Mouse (Mus musculus) heart, adult 9 months (tissue): ENCODE data around the gene Sppl2a.
"Not testable (repeated sequence)": the region's sequence is repeated elsewhere in the genome, so short reads cannot be mapped to it uniquely, and the experiment has no call there.

ENCODE experiments used
- DNase-seq, 2 experiments: peaks; one replicate each; pipeline ENCODE4 v3.0.0; 2022; ENCODE audit warnings: low spot score in 2 of 2

Sppl2a gene

DNA sequence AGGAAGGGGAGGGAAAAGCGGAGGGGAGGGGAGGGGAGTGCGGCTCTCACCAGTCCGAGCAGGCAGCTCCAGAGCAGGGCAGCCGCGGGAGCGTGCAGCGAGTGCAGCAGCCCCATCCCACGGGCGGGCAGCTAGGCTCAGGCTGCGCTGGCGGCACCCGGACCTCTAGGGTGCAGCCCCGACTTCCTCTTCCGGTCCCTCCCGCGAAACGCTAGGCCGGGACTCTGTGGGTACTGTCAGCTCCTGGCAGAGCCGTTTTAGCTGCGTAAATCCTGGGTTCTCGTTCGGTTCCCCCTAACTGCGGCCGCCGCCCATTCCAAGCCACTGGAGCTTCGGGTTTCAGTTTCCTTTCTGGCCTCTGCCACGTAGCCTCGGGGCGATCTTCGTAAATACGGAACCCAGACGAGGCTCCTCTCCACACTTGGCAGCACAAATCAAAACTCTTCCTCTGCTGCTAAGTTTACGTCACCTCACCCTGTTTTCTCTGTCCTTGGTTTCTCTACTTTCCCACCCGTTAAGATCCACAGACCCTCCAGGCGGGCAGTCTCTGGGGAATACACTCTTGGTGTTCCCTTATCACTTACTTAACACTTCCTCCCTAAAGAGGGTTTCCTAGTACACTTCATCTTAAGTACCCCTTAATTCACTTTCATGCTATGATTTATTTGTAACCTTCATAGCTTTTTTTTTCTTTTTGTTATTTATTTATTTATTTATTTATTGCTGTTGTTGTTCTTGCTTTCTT lies at the start of gene Sppl2a:
Sppl2a (minus strand) TSS at position 339 of the 745 bp plus-strand sequence.
- peak; percentile 91 to 94 for DNase-seq

- no peak for DNase-seq
Observed at GRCm38 (mm10) chr2:126977428-126977827, 44.4 kb upstream of the Sppl2a start.

DNA sequence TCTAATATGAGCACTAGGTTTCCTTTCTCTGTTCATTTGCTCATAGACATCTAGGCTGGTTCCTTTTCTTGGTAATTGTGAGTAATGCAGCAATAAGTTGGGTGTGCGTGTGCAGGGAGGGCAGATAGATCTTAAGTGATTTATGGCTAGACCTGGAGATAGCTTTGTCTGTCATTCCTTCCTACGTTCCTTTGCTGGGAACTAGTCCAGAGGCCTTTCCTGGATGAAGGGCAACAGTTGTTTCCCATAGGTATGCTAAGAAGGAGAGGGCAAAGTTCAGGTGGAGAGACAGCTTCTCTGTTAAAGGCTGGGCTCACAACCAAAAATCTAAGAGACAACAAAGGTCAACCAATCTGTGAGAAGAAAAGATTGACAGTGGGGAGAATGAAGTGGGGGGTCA lies 28.7 kb upstream of the Sppl2a start:
- no peak for DNase-seq

DNA sequence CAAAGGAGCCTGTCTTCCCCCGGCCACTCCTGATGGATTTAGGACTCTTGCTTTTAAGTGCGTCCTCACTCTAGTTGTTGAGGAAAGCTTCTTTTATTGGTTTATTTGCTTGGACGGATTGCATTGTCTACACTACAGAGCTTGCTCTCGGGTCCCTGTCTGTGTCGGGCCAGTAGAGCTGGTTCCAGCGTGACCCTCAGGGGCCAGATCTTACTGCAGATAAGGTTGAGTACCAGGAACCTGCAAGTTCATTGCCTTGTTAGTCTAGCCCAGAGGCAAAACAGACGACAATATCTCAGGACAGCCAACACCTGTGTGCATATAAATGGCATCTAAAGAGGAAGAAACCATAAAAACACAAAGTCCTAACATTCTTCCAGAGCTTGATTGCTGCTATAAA lies 22.6 kb upstream of the Sppl2a start:
- DNase-seq = no peak

GRCm38 (mm10) chr2:126951085-126951484 lies 18.1 kb upstream of the Sppl2a start:
- DNase-seq = peak; percentile 46 to 65

DNA sequence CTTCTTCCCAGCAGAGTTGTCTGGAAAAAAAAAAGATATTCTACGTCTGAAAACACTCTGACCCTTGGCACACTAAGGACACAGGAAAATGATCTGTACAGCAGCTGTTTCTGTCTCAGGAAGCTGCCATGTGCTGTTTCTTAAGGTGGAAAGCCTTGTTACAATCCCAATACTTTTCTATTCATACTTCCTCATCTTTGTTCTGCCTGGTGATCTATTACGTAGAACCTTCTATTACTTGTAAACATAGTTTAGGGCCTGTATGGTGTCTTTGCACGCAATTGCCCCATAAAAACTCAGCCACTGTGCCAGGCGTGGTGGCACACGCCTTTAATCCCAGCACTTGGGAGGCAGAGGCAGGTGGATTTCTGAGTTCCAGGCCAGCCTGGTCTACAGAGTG lies 17.4 kb upstream of the Sppl2a start:
- peak in 1 of 2 experiments; percentile 7 for DNase-seq

- DNase-seq = peak; percentile 9 to 19
Observed at GRCm38 (mm10) chr2:126949856-126950255, 16.8 kb upstream of the Sppl2a start.

GRCm38 (mm10) chr2:126949297-126949696 lies 16.3 kb upstream of the Sppl2a start:
- not testable (repeated sequence) for DNase-seq

DNA sequence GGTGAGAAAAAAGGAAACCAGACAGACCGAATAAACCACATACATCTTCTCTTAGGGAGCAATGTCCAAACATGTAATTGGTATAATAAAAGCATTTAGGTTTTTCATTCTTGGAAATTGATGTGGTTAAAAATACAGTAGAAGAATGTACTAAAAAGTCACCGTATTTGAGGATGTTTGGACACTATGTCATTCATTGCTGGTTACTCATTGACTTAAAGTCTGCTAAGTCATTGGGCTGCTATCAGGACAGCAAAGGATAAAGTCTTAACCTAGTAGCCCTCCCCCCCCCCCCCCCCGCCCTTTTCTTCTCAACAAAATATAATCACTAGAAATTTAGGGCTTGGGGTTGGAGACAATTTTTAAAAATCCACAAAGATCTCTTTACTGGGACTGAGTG lies 15.2 kb upstream of the Sppl2a start:
- DNase-seq = no peak

DNA sequence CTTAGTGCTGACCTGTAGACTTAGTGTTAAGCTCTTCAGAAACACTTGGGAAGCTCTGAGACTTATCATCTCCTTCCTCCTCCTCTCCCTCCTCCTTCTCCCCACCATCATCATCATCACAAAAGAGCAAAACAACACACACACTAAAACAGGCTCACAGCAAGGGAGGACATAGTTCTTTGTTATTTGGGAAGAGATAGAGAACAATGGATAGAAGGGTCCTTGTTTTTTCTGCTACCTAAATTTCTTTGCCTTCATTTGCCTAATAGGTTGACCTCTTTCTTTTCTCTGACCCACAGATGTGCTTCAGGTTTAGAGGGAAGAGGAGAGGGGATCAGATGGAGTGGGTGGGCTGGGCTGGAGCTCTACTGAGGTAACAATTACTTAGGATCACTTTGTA lies 14.6 kb upstream of the Sppl2a start:
- no peak for DNase-seq

DNA sequence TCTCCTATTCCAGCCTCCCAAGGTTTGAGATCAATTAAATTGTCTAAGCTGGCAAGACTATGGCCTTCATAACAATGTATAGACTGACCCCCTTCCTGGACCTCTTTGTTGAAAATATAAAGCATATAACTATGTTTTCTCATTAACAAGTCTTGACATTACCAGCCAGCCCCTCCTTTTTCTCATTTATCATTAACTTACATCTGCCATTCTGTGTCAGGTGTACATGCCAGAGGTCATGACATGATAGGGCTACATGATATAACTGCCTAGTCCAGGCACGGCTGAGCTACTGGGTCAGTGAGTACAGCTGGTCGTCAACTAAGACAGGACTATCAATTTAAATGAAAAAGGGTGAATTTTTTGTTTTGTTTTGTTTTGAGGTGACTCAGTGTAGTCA lies 10.2 kb upstream of the Sppl2a start:
- DNase-seq = no peak

DNA sequence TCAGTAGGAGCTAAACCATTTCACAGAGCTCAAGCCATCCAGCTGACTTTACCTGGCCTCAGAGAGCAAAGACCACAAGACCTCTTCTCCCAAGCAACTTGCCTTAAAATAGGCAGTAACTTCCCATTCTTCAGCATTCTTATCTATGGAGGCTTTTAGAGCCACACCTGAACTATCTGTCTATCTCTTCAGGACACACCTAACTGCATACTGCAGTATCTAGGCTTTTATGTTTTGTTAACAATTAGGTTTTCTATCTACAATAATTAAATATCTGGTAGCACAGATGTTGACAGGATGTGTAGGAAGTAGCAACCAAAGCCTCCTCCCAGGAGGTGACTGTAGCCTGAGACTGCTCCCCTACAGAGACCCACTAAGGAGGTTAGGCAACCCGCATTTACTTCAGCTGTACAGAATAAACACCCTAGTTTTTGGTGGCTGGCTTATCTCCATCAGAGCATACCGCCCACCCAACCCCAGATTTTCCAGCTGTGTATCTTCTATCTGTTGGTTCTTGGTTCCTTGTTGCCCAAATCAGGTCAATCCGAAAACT lies 7.4 kb upstream of the Sppl2a start:
- DNase-seq = no peak

DNA sequence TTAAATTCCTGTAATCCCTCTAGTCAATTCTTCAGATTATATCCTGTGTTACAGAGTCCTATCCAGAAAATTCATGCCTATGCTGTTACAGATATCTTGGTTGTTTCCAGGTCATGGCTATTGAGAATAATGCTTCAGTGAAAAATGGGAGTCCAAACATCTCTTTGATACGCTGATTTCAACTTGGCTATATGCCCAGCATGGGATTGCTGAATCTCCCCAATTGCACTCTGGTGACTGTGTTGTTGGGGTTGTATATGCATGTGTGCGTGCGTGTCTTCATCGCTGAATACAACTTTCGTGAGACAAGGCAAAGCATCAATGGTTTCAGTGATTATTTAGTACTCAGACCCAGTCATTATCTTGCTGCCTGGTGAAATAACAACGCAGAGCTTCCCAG lies 5.0 kb upstream of the Sppl2a start:
- no peak for DNase-seq

GRCm38 (mm10) chr2:126933921-126934320 lies 886 bp upstream of the Sppl2a start:
- peak; percentile 13 to 30 for DNase-seq

- DNase-seq = no peak
Observed at GRCm38 (mm10) chr2:126932261-126932896, 656 bp downstream of the Sppl2a start.

GRCm38 (mm10) chr2:126931784-126932183 lies 1.3 kb downstream of the Sppl2a start:
- DNase-seq = no peak

DNA sequence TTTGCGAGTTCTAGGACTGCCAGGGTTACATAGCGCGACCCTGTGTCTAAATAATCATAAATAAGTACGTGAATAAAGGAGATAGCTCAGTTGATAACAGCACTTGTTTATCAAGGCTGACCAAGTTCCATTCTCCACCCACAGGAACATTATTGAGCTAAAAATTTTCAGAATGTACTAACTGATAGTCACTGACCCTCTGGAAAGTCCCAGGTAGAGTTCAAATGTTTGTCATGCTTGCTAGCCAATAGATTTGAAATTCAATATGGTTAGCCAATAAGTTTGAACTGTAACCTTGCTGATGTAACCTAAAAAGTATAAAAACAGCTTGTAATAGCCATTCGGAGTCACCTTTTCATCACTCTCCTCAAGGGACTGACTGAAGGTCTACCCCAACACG lies 4.4 kb downstream of the Sppl2a start:
- no peak for DNase-seq

- no peak for DNase-seq
Observed at GRCm38 (mm10) chr2:126920358-126921060, 12.5 kb downstream of the Sppl2a start.

GRCm38 (mm10) chr2:126916236-126916635 lies 16.8 kb downstream of the Sppl2a start:
- DNase-seq = no peak

DNA sequence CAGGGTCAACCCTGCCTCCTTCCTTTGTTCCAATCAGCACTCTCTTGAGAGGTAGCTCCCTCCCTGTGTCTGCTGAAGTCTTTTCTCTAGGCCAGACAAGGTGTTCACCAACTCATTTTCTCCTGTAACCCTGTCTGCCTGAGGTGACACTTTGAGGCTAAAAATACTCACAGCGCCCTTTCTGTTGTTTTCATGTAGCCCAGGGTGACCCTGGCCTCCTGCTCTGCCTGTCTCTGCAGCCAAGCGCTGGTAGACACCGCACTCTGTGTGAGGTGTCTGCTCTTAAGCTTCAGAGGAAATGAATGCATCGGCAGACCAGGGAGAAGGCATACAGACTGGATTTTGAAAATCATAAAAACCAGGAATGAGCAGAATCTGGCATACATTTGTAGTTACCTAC lies 18.9 kb downstream of the Sppl2a start:
- peak; percentile 12 to 33 for DNase-seq

DNA sequence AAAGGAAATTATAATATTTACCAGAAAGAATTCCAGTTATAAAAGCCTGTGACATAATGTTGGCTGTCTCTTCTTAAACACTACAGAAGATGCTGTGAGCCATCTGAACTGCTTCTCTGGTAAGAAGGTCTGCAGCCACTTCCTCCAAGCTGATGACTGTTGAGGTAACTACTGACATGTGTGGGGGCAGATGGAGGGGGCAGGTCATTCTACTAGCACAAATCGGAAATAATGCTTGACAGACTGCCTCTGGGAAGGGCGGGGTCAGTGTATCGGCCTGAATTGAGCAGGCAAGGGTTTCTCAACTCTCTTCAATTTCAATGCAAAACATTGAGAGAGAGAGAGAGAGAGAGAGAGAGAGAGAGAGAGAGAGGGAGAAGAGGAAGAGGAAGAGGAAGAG lies 28.9 kb downstream of the Sppl2a start:
- DNase-seq = no peak

DNA sequence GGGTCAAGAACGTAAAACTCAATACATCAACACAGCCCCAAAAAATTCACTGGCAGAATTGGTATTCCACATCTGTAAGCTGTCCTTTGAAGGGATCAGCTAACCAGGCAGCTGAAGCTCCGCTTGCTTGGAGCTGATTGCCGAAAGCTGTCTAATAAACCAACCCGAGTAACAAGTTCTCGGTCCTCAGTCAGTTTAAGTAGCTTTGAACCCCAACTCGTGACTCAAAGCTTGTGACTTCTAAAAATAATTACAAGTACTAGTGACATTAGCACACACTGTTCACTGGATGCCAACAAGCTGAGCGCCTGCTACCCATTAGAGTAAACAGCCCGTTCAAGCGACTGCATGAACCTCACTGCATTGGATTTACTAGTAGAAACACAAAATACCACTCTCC lies 35.5 kb downstream of the Sppl2a start:
- DNase-seq = peak; percentile 44 to 68

GRCm38 (mm10) chr2:126896941-126897340 lies 36.1 kb downstream of the Sppl2a start:
- no peak for DNase-seq
